Mouse (Mus musculus) heart, embryonic 16.5 days (tissue): ENCODE data around the gene Nr6a1. TPM values are rescaled to one million over a fixed set of nuclear protein-coding genes. Genes with fewer than 3 reads are reported as not detected.
A peak's percentile ranks its signal among the peaks of the same experiment; 100 is the strongest.

Experiments
- ATAC-seq: fragments of 200-750 bp; cut with Nextera tagmentation; replicated peaks from 2 replicates; pipeline ENCODE4 v1.8.0; 2017; ENCODE audit warnings: moderate number of reproducible peaks; ENCODE audit not compliant: insufficient read depth, low FRiP score; ENCODE audit errors: extremely low read depth
- H3K27ac ChIP-seq: fragments of 300-500 bp; sonication (generic); 2 replicates; pipeline ENCODE4 v1.5.1; 2014; ENCODE audit warnings: mild to moderate bottlenecking, low read length, control low read depth, moderate library complexity
- H3K27me3 ChIP-seq: fragments of 300-500 bp; sonication (generic); 2 replicates; pipeline ENCODE4 v1.6.1; 2014; ENCODE audit warnings: low read length, mixed read lengths; ENCODE audit not compliant: control insufficient read depth, insufficient read depth
- H3K36me3 ChIP-seq: fragments of 300-500 bp; sonication (generic); 2 replicates; pipeline ENCODE4 v1.6.1; 2014; ENCODE audit not compliant: control insufficient read depth, insufficient read depth
- H3K4me1 ChIP-seq: fragments of 300-500 bp; sonication (generic); 2 replicates; pipeline ENCODE4 v1.6.1; 2014; ENCODE audit warnings: low read length, mixed read lengths; ENCODE audit not compliant: control insufficient read depth, insufficient read depth
- H3K4me2 ChIP-seq: fragments of 300-500 bp; sonication (generic); 2 replicates; pipeline ENCODE4 v1.6.1; 2014; ENCODE audit warnings: low read depth, mild to moderate bottlenecking, control low read depth, low read length
- H3K4me3 ChIP-seq: fragments of 300-500 bp; sonication (generic); 2 replicates; pipeline ENCODE4 v1.5.1; 2014; ENCODE audit warnings: mild to moderate bottlenecking, control low read depth, low read length
- H3K9ac ChIP-seq: fragments of 300-500 bp; sonication (generic); 2 replicates; pipeline ENCODE4 v1.6.1; 2014; ENCODE audit warnings: low read length, control low read depth
- H3K9me3 ChIP-seq: fragments of 300-500 bp; sonication (generic); replicated peaks from 2 replicates; pipeline ENCODE4 v1.6.1; 2016; ENCODE audit warnings: low read length; ENCODE audit not compliant: control insufficient read depth
- WGBS: fragments of 180-500 bp; shearing (Covaris S2); extraction: QIAGEN DNeasy Blood & Tissue Kit; methylation state at CpG from one replicate; pipeline ENCODE4 v1.1.7; 2014; 5-methylcytosine and 5-hydroxymethylcytosine counted together
- microRNA-seq: library from miRNA; unstranded; fragments of <30 nt; microRNA quantifications from one replicate; pipeline ENCODE4, GENCODE M21; 2017
- polyA plus RNA-seq: library from polyadenylated mRNA; unstranded; fragments of >200 nt; fragmentation: Nextera tagmentation; extraction: Ambion mirVana; gene quantifications from 2 replicates; pipeline ENCODE4 v1.2.1, GENCODE M21; 2015

Nr6a1 gene
- polyA plus RNA-seq, 1 experiment from 2014 or later = 0.55 TPM

DNA sequence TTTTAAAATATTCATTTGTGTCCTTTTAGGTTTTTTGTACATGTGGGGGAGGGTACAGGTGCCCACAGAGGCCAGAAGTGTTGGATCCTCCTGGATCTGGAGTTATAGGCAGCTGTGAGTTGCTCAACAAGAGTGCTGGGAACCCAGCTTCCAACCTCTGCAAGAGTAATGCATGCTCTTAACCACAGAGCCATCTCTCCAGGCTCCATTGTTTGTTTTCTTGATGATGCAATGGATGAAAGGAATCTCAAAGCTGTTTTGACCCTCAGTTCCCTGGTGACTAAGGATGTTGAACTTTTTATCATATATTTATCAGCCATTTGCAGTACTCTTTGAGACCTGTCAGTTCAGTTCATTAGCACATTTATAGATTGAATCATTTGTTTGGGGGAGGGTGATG, 248.5 kb downstream of the Nr6a1 start:
- Histone ChIP-seq H3K9me3 (no peaks in the 10 kb centered on the region), H3K27ac (no peak overlapping the region), H3K4me1 (no peaks in the 10 kb centered on the region), H3K9ac (no peak overlapping the region), H3K4me3 (no peak overlapping the region), H3K4me2 (no peak overlapping the region), H3K36me3 (no peaks in the 10 kb centered on the region), H3K27me3 (no peaks in the 10 kb centered on the region)
- ATAC-seq = no peak

GRCm38 (mm10) chr2:38675366-38675969, 252.0 kb downstream of the Nr6a1 start:
- Histone ChIP-seq H3K27me3 (peaks cover 11% of the 10 kb centered on the region), H3K27ac (no peak overlapping the region)

More at GRCm38 (mm10) chr2:38675366-38675969, 252.0 kb downstream of the Nr6a1 start:
- ATAC-seq = no peak
- Histone ChIP-seq H3K36me3 (no peaks in the 10 kb centered on the region), H3K9me3 (no peaks in the 10 kb centered on the region), H3K4me3 (no peak overlapping the region), H3K4me2 (no peak overlapping the region), H3K9ac (no peak overlapping the region), H3K4me1 (no peaks in the 10 kb centered on the region)
- WGBS = 53% methylated on average over 9 of the region's 9 CpGs

Small RNAs within 50 kb of the gene (microRNA-seq; reads per million reads assigned to microRNA genes)
- gene Mir181a-2 (105 reads per million, percentile 51 among the genes with 10 or more reads in this experiment), gene Mir181b-2 (923 reads per million, percentile 78 among the genes with 10 or more reads in this experiment)

Other genes with a start within 250 kb of the Nr6a1 start
- gene Nr5a1, start 213.1 kb downstream of the Nr6a1 start, polyA plus RNA-seq = not detected in 2 replicates
- gene Olfml2a, start 4.3 kb upstream of the Nr6a1 start, polyA plus RNA-seq = 6.7 and 8.1 TPM in 2 replicates
- gene Wdr38, start 69.8 kb upstream of the Nr6a1 start, polyA plus RNA-seq = 1.2 and 1.3 TPM in 2 replicates
- gene Arpc5l, start 77.7 kb upstream of the Nr6a1 start, polyA plus RNA-seq = 77.4 and 83.3 TPM in 2 replicates
- 479 and 487 TPM in 2 replicates for gene Rpl35, start 77.9 kb upstream of the Nr6a1 start, polyA plus RNA-seq
- gene Golga1, start 137.9 kb upstream of the Nr6a1 start, polyA plus RNA-seq = 18.6 and 19.7 TPM in 2 replicates